Mouse (Mus musculus) heart, postnatal 10 days (tissue): ENCODE measurements around the gene Cask. TPM values are rescaled to one million over a fixed set of nuclear protein-coding genes. Genes with fewer than 3 reads are reported as not detected.

Experiments
- DNase-seq, 2 experiments: peaks; one replicate each; pipeline ENCODE4 v3.0.0; 2021
- intact Hi-C: fragments of 180-260 bp; cut with DNase I; formaldehyde crosslinking; loops from one replicate; pipeline ENCODE4 v1.15.1; 2025
- total RNA-seq, 2 experiments: library from RNA; stranded (reverse); gene quantifications; 2 replicates each; pipeline ENCODE4 v1.2.3; 2021

Gene Cask
- total RNA-seq, 2 experiments from 2014 or later = 20.5 to 22.3 TPM

- intact Hi-C loops = no loop called here
- DNase-seq = no peak
These were observed 125.4 kb downstream of the Cask start for GRCm38 (mm10) chrX:13725573-13726403.

DNA sequence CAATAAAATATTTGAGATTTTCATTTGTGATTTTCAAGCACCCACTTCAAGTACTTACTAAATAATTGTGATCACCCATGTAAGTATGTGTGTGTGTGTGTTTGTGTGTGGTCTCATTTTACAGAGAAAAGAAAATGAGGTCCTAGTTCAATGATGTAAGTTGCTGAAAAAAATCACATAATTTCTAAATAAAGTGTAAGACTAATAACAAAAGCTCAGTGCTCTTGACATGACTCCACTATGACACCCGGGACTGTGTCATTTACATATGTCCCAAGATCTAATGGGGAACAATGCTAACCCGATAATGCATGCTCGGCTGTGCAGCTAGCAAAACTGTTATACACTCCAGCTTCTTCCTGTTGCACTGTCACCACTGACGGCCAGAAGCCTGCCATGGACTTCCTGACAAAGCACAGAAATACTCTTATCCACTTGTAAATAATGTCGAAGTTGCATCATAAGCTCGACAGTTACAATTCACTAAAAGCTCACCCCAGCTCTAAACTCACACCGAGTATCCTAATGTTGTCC, 130.8 kb downstream of the Cask start:
- intact Hi-C loops = no loop called here
- DNase-seq = peak in 1 of 2 experiments; percentile 18

DNA sequence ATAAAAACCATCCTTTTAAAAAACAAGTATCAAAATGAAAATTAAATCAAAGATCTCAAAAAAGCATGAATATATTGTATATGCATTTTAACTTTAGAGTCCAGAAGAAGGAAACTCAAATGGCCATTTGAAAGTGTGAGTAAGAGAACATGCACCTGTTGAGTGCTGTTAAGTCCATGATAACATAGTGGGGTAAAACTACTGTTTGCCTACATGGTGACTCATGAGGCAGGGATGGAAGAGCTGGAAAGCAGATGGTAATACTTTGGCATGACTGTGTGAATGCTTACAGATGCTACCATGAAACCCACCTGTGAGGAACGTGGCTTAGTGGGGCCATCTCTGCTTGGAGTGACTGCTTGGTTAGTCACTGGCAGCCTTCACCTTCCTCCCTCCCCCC, 132.9 kb downstream of the Cask start:
- DNase-seq = no peak

GRCm38 (mm10) chrX:13716796-13717569, 134.2 kb downstream of the Cask start:
- intact Hi-C loops = loop anchor here (10.0 kb wide), 1 partner anchor 908 kb away; no protein-coding TSS in a partner anchor
- DNase-seq = no peak

More for the DNA sequence above, 132.9 kb downstream of the Cask start:
- intact Hi-C loops = loop anchor here (10.0 kb wide), 1 partner anchor 907 kb away; no protein-coding TSS in a partner anchor

DNA sequence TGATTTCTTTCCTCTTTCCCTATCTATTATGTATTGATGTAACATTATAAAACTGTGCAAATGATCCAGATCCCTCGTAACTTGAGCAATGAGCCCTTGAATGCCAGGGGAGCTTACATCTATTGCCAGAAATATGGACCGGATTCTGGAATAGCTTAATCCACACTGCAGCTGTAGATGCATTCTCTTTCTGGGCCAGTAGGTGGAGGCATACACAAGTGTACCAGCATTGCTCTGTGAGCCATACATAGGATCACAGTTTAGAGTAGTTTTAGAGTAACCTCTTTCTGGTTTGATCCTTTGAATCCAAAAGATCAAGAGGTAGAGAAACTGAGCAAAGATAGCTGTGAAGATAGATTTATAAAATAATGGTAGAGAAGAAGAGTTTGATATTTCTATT, 141.0 kb downstream of the Cask start:
- DNase-seq = peak; percentile 55 to 60
- intact Hi-C loops = loop anchor here (5.0 to 10.0 kb wide), 2 partner anchors 597 to 915 kb away; no protein-coding TSS in a partner anchor

DNA sequence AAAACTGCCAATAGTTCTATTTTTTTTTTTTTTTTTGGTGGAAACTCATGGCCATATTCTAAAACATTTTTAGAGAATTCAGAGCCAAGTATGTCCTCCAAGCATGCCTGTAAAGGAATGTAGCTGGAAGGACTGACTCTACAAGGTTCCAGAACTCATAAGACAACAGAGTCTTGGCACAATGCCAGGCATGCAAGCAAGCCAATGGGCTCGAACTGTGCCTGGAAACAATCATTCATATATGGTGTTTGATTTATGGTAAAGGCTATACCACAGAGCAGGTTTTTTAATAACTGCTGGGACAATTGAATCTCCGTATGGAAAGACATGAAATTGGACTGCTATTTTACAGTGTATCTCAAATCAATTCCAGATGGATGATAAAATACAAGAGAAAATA, 146.1 kb downstream of the Cask start:
- DNase-seq = peak; percentile 22 to 23
- intact Hi-C loops = no loop called here

DNA sequence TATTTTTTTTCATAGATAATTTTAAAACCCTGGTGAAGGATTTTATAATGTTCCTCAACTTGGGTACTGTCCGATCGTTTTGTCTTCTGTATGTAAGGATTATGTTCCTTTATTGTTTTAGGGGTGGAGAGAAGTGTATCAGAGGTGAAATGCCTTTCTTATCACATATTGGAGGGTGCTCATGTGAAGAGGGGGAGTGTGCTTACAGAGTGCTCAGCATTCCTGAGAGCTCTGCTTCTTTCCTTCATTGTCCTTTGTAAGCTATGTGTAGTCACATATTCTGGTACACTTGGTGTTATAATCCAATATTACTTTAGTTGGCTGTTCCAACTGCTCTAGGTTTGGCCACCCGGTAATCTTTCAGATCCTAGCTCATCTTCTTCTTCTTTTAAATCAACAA, 150.5 kb downstream of the Cask start:
- intact Hi-C loops = no loop called here
- no peak for DNase-seq

DNA sequence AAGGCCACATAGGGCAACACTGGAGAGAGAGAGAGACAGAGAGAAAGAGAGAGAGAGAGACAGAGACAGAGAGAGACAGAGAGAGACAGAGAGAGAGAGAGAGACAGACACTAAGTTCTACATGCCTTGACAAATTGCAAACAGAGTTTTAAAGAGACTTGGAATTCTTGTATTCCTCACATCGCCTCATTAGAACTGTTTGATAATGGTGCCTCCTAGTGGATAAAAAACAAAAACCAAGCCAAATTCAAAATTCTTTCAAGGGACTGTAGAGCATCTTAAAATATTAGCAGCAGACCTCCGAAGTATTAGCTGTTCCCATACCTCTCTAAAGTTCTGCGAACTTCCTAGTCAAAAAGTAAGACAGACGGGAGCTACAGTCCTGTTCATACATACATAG, 159.3 kb downstream of the Cask start:
- intact Hi-C loops = no loop called here

DNA sequence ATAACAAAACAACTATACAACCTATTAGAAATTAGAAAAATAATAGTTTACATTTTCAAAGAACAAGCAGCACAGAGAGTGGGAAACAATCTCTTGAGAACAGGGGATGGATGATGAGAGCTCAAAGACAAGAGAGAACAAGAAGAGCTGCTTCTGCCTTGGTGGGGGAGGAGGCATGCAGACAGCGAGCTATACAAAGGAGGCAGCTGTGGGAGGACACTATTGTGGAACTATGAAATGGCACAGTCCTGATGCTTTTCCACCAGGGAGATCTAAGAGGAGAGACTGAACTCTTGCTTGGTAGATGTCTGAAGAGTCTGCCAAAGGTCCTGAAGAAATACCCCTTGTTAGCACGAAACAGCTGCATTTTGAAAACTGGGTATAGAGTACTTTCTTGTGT, 162.8 kb downstream of the Cask start:
- DNase-seq = no peak
- intact Hi-C loops = no loop called here

More for the DNA sequence above, 159.3 kb downstream of the Cask start:
- DNase-seq = peak in 1 of 2 experiments; percentile 2

DNA sequence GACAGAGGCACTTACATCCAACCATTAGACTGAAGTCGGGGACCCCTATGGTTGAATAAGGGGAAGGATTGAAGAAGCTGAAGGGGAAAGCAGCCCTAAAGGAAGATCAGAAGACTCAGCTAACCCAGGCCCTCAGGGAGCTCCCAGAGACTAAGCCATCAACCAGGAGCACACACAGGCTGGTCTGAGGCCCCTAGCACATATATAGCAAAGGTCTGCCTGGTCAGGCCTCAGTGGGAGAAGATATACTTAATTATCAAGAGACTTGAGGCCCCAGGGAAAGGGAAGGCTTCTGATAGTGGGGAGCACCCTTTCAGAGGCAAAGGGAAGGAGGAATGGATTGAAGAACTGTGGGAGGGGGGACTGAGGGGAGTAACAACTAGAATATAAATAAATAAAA, 164.6 kb downstream of the Cask start:
- intact Hi-C loops = no loop called here
- DNase-seq = no peak

DNA sequence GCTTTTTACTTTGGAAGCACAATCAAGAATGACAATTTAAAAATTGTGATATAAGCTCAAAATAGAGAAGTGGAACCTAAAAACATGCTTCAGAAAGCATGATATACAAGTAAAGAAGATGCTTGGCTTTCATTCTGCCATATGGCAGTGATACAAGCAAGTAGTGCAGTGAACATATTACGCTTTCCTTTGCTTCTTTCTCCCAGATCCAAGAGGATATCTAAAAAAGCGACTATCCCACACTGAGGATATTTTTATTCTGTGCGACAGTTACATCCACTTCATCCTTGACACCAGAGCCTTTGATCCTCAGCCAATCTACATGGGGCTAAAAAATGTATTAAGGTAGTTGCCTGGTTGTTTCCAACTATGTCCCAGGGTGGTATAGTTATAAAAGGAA, 169.4 kb downstream of the Cask start:
- intact Hi-C loops = no loop called here
- DNase-seq = no peak

- intact Hi-C loops = no loop called here
- no peak for DNase-seq
These were observed 178.2 kb downstream of the Cask start for GRCm38 (mm10) chrX:13673001-13673400.

GRCm38 (mm10) chrX:13670342-13670741, 180.8 kb downstream of the Cask start:
- intact Hi-C loops = no loop called here
- DNase-seq = no peak

DNA sequence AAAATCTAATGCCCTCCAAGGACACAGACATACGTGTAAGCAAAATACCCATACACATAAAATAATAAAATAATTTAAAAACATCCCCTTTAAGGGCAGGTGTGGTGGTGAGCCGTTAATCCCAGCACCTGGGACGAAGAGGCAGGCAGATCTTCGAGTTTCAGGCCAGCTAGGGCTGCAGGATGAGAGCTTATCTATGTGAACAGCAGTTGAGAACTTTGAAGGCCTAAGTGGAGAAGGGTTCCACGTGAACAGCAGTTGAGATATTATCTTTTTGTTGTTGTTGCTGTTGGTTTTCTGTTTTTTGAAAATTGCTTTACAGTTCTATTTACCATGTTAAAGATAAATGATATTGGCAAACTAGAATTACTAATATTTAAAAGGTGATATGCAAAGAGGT, 182.3 kb downstream of the Cask start:
- intact Hi-C loops = no loop called here
- no peak for DNase-seq

GRCm38 (mm10) chrX:13661063-13661462, 190.1 kb downstream of the Cask start, which contains the start of gene Gpr82:
Gene Gpr82 (plus strand): TSS chrX:13661363.
- DNase-seq = no peak
- intact Hi-C loops = no loop called here

- intact Hi-C loops = loop anchor here (10.0 kb wide), 3 partner anchors 145 to 985 kb away; partner anchors contain the start of gene 1810030O07Rik
- no peak for DNase-seq
These were observed 191.8 kb downstream of the Cask start for GRCm38 (mm10) chrX:13659201-13659890.

DNA sequence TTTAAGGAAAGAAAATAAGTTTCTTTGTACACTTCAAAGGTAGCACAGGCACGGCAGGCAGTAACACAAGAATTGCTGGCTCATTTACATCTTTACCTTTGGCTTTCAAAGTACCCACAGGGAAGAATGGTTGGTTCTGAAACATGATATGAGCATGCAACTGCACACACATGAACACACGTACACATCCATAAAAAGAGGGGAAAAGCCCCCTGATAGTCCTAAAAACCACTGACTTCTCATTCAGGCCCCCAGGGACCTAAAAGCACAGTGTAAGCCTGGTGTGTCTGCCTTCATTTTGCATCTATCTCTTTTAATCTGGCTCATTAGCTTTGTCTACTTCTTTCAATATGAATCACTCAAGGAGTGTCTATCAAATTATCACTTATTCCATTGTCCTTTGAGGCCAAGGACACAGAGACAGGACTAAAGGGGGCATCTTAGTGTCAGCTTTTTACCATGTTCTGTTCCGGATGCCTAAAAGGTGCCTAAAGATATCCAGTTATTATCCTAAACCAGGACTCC, 192.5 kb downstream of the Cask start:
- intact Hi-C loops = loop anchor here (10.0 kb wide), 3 partner anchors 144 to 984 kb away; partner anchors contain the start of gene 1810030O07Rik
- DNase-seq = no peak

GRCm38 (mm10) chrX:13656721-13657120, 194.4 kb downstream of the Cask start:
- intact Hi-C loops = loop anchor here (2.0 to 10.0 kb wide), 4 partner anchors 142 to 982 kb away; partner anchors contain the start of gene 1810030O07Rik
- DNase-seq = peak; percentile 48 to 63

DNA sequence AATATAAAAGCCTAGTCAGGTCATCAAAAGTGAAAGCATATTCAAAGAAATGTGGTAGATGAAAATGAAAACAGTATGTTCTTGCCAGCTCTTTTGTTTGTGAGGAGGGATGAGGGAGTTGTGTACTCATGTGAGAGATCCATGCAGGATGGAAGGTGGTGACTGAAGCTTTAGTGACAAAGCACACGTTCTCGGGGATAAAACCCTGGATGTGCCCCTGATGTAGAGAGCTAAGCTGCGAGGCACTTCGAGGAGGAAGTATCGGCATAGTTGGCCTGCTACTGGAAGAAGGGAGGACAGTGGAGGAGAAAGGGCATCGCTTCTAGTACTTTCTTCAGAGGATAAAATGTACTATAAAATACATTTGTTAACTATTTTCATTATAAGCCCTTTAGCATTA, 195.3 kb downstream of the Cask start:
- DNase-seq = peak in 1 of 2 experiments; percentile 4
- intact Hi-C loops = loop anchor here (1.0 to 10.0 kb wide), 6 partner anchors 33 to 981 kb away; partner anchors contain the start of gene 1810030O07Rik

GRCm38 (mm10) chrX:13655005-13655421, 196.2 kb downstream of the Cask start:
- DNase-seq = peak; percentile 3 to 8
- intact Hi-C loops = loop anchor here (1.0 to 10.0 kb wide), 5 partner anchors 32 to 980 kb away; partner anchors contain the start of gene 1810030O07Rik
